Comparison of ENCODE assay signal across 16 mouse cellular contexts in the genomic region with DNA sequence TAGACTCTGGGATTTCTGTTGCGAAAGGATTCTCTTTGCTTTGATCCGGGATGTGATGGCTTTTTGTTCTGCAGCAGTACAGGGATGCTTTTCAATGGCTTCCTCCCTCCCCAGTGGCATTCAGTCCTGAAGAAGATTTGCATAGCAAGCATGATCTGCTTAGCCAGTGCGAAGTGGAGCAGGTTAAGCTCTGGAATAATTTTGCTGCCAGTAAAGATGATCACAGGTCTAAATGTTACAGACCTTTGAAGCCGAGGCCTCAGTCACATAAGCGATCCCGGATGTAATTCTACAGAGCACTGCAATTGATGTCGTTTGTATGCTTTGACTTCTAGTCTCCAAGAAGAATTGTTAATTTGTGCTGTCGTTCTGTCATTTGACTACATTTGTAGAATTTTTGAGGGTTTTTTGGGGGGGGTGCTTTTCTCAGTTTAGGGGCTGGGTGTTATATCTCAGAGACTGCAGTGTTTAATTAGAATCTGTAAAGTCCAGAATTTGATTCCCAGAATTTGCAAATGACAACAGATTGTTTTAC. TPM values are rescaled to one million over a fixed set of nuclear protein-coding genes. Genes with fewer than 3 reads are reported as not detected.
DNase-seq lines count a peak whose midpoint lies in the region; ATAC-seq lines count a peak whose summit lies in the region.
"Had no signal": no experiment of that assay in that cellular context is flagged by ENCODE, and none has a peak within 500 bp of the region (broad histone marks: within the 10 kb centered on the region; RNA-seq: fewer than 3 reads in every experiment).

No protein-coding gene starts in this region.

- no peak overlapping the region for H3K9ac ChIP-seq in forebrain, embryonic 15.5 days (replicated peaks)
- H3K9ac ChIP-seq in hindbrain, embryonic 15.5 days: no peak overlapping the region
- no peak overlapping the region for H3K9ac ChIP-seq in midbrain, embryonic 15.5 days
- H3K9ac ChIP-seq: limb, embryonic 12.5 days; liver, embryonic 13.5 days had no signal

- H3K27ac ChIP-seq in forebrain, embryonic 15.5 days (replicated peaks): no peak overlapping the region
- 0 out of 2 replicates have a peak overlapping the region, but pooled peaks have one; percentile 27 for H3K27ac ChIP-seq in hindbrain, embryonic 15.5 days (replicated peaks)
- H3K27ac ChIP-seq in midbrain, embryonic 15.5 days: peak overlapping the region; percentile 61
- H3K27ac ChIP-seq: layer of hippocampus, adult 2 months; left cerebral cortex, adult 2 months; limb, embryonic 12.5 days; liver, embryonic 13.5 days had no signal

- peaks cover 16% of the 10 kb centered on the region for H3K4me1 ChIP-seq in forebrain, embryonic 15.5 days
- peaks cover 13% of the 10 kb centered on the region; the same call in 1 of the 2 replicates for H3K4me1 ChIP-seq in hindbrain, embryonic 15.5 days (replicated peaks)
- peaks cover 21% of the 10 kb centered on the region for H3K4me1 ChIP-seq in midbrain, embryonic 15.5 days
- H3K4me1 ChIP-seq: limb, embryonic 12.5 days; liver, embryonic 13.5 days had no signal

- WGBS in forebrain, embryonic 15.5 days: 40% methylated on average over 8 of the region's 8 CpGs
- 49% methylated on average over 8 of the region's 8 CpGs for WGBS in hindbrain, embryonic 15.5 days
- WGBS in midbrain, embryonic 15.5 days: 14% methylated on average over 8 of the region's 8 CpGs

- 0 out of 2 replicates have a peak, but pooled peaks have one; percentile 30 for ATAC-seq in forebrain, embryonic 15.5 days (replicated peaks)
- no peak for ATAC-seq in hindbrain, embryonic 15.5 days (ENCODE audit: low FRiP score, low read depth)
- ATAC-seq in midbrain, embryonic 15.5 days (replicated peaks): peak; percentile 88

- no peaks in the 10 kb centered on the region for H3K36me3 ChIP-seq in forebrain, embryonic 15.5 days
- H3K36me3 ChIP-seq in hindbrain, embryonic 15.5 days: no peaks in the 10 kb centered on the region
- no peaks in the 10 kb centered on the region for H3K36me3 ChIP-seq in midbrain, embryonic 15.5 days (replicated peaks)
- H3K36me3 ChIP-seq: limb, embryonic 12.5 days; liver, embryonic 13.5 days had no signal

- no peak overlapping the region for H3K4me3 ChIP-seq in forebrain, embryonic 15.5 days
- H3K4me3 ChIP-seq in hindbrain, embryonic 15.5 days: no peak overlapping the region
- H3K4me3 ChIP-seq in midbrain, embryonic 15.5 days: no peak overlapping the region
- H3K4me3 ChIP-seq: layer of hippocampus, adult 2 months; left cerebral cortex, adult 2 months; limb, embryonic 12.5 days; liver, embryonic 13.5 days had no signal

- H3K4me2 ChIP-seq in forebrain, embryonic 15.5 days (replicated peaks): no peak overlapping the region
- no peak overlapping the region for H3K4me2 ChIP-seq in hindbrain, embryonic 15.5 days
- peak overlapping the region; percentile 29 for H3K4me2 ChIP-seq in midbrain, embryonic 15.5 days
- H3K4me2 ChIP-seq: limb, embryonic 12.5 days; liver, embryonic 13.5 days had no signal

- H3K27me3 ChIP-seq in forebrain, embryonic 15.5 days: no peaks in the 10 kb centered on the region
- H3K27me3 ChIP-seq in hindbrain, embryonic 15.5 days: no peaks in the 10 kb centered on the region
- H3K27me3 ChIP-seq in midbrain, embryonic 15.5 days (replicated peaks): no peaks in the 10 kb centered on the region
- H3K27me3 ChIP-seq: limb, embryonic 12.5 days; liver, embryonic 13.5 days had no signal

- no peaks in the 10 kb centered on the region for H3K9me3 ChIP-seq in forebrain, embryonic 15.5 days
- no peaks in the 10 kb centered on the region for H3K9me3 ChIP-seq in hindbrain, embryonic 15.5 days
- no peaks in the 10 kb centered on the region for H3K9me3 ChIP-seq in midbrain, embryonic 15.5 days
- H3K9me3 ChIP-seq: liver, embryonic 13.5 days had no signal

- DNase-seq in brain, adult 2 months (ENCODE audit: low read depth, low spot score): peak; percentile 14
- DNase-seq in ovary, postnatal 36 days (ENCODE audit: low spot score): no peak
- no peak for DNase-seq in adipocyte (ENCODE audit: low spot score)
- DNase-seq in gastrocnemius, postnatal 4 days (ENCODE audit: low spot score in 2 of 2): no peak
- DNase-seq: adrenal gland, postnatal 36 days; cerebellum, adult 9-10 months; gastrocnemius, postnatal 25 days; kidney, adult 9 months; liver, embryonic 13.5 days; thymus, adult 18-20 months had no signal

RNA-seq across cellular contexts. Expression of a gene that starts 33.8 kb away (rescaled TPM):
- 214 and 227 TPM in 2 replicates for polyA plus RNA-seq in forebrain, embryonic 15.5 days (2015; fragmentation: Nextera tagmentation; extraction: Ambion mirVana)
- polyA plus RNA-seq in hindbrain, embryonic 15.5 days (2015; fragmentation: Nextera tagmentation; extraction: Ambion mirVana): 178 and 197 TPM in 2 replicates
- polyA plus RNA-seq in midbrain, embryonic 15.5 days (2015; fragmentation: Nextera tagmentation; extraction: Ambion mirVana): 203 and 208 TPM in 2 replicates
- total RNA-seq in gastrocnemius, postnatal 4 days (2021): 100 to 1,000 TPM; 274 to 289 TPM
